Mouse (Mus musculus): ENCODE results near the gene Rab19. TPM values are rescaled to one million over a fixed set of nuclear protein-coding genes. Genes with fewer than 3 reads are reported as not detected.

Rab19 gene
- polyA plus RNA-seq (2016; fragmentation: Nextera tagmentation; extraction: Ambion mirVana) = 0.42 and 0.67 TPM in 2 replicates

DNA sequence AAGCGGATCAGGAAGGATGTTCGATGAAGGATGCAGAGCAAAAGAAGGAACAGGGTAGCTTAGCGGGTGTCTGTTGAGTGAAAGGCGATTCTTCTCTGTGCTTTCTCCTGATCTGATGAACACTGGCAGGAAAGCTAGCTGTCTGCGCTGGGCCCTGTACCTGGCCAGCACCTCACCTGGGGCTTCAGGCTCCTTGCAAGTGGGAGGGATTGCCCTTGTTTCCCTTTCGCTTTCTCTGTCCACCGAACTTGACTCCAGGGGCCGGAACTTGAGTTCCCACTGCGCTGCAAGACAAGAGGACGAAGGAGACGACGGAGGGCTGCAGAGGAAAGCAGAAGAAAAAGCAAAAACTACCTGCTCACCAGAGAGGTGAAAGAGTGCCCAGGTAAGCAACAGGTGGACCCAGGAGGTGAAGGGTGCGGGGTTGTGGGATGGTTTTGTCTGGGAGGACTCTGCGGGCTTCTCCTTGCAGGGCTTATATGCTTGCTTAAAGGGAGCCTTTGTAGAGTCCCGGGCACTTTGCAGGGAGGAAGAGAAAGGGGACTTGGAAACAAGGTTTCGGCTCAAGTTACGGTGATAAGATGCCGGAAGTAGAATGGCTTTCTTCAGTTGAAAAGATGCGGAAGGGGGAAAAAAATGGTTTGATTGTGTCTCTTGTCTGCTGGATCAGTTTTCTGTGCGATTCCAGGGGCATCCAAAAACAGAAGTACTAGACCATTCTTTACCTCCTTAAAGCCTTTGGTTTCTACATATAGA, at the start of gene Rab19:
Gene Rab19, plus strand, starts transcription at position 51 of the 756 bp plus-strand sequence.
- H3K4me2 ChIP-seq = peak within 1 kb of the TSS; percentile 88
- no peak within 1 kb of the TSS for H3K27ac ChIP-seq (ENCODE audit: poor library complexity, severe bottlenecking)
- peak within 1 kb of the TSS; percentile 60 for H3K4me3 ChIP-seq
- no peaks in the 10 kb centered on the region for H3K9me3 ChIP-seq (replicated peaks)
- H3K9ac ChIP-seq = peak within 1 kb of the TSS; percentile 61
- H3K36me3 ChIP-seq = no peaks in the 10 kb centered on the region
- ATAC-seq (ENCODE audit: insufficient number of reproducible peaks, low FRiP score) = no peak
- peaks cover 6% of the 10 kb centered on the region; the same call in 1 of the 2 replicates for H3K27me3 ChIP-seq (replicated peaks)
- H3K4me1 ChIP-seq (replicated peaks) = peaks cover 5% of the 10 kb centered on the region
- 5% methylated on average over 20 of the region's 20 CpGs for WGBS

DNA sequence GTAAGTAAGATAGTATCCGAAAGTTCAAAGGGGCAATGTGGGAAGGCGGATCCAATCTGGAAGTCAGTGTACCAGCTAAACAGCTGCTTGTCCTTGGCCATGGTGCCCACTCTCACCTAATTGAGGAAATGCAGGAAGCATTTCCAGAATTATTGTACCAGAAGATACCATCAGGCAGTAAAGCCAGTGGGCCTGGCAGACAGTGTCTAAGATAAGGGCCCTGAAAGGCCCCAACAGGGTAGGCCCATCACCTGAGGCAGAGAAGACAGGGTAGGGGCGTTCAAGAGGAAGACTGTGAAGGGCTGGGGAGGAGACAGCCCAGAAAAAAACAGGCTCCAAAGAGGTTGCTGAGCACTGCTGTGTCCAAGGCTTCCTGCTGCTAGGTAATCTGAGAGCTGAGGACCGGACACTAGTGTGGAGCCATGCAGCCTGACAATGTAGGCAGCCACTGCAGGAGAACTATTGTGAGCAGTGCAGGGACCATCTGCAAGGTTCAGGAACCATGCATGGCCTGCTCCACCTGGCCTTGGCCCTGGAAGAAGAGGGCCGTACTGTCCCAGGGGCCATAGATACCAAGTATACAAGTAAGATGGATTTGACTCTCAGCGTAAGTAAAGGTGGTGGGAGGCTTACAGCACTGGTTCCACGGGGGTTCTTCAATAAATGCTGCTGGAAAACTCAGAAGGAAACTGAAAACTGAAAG, 48.8 kb upstream of the Rab19 start:
- peaks cover 49% of the 10 kb centered on the region for H3K36me3 ChIP-seq
- no peaks in the 10 kb centered on the region for H3K27me3 ChIP-seq (replicated peaks)
- H3K9me3 ChIP-seq (replicated peaks) = no peaks in the 10 kb centered on the region
- no peaks in the 10 kb centered on the region for H3K4me1 ChIP-seq (replicated peaks)
- WGBS = 86% methylated on average over 7 of the region's 7 CpGs
- no peak for ATAC-seq (ENCODE audit: insufficient number of reproducible peaks, low FRiP score)
- no peak overlapping the region for H3K27ac ChIP-seq (ENCODE audit: poor library complexity, severe bottlenecking)
- no peak overlapping the region for H3K4me3 ChIP-seq
- no peak overlapping the region for H3K9ac ChIP-seq
- H3K4me2 ChIP-seq = no peak overlapping the region

DNA sequence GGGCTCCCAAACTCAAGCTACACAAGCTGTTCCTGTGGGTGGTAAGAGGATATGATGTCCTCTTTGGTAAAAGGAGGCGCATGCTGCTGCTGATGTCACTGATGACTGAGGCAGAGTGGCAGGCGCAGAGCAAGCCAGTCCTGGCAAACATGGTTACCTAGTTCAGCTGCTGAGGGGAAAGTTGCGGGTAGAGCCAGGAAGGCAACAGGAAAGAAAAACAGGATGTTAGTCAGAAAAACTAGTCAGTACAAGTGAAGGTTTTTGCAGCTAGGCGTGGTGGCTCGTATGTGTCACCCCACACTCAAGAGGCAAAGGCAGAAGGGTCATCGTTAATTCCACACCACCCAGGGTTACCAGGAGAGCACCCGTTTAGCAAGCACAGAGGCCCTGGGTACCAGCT, 46.8 kb upstream of the Rab19 start:
- H3K4me1 ChIP-seq (replicated peaks) = no peaks in the 10 kb centered on the region
- no peak overlapping the region for H3K9ac ChIP-seq
- peaks cover 61% of the 10 kb centered on the region for H3K36me3 ChIP-seq
- no peaks in the 10 kb centered on the region for H3K27me3 ChIP-seq (replicated peaks)
- no peak overlapping the region for H3K27ac ChIP-seq (ENCODE audit: poor library complexity, severe bottlenecking)
- no peak for ATAC-seq (ENCODE audit: insufficient number of reproducible peaks, low FRiP score)
- no peaks in the 10 kb centered on the region for H3K9me3 ChIP-seq (replicated peaks)
- no peak overlapping the region for H3K4me3 ChIP-seq
- H3K4me2 ChIP-seq = no peak overlapping the region
- WGBS = 74% methylated on average over 7 of the region's 7 CpGs

DNA sequence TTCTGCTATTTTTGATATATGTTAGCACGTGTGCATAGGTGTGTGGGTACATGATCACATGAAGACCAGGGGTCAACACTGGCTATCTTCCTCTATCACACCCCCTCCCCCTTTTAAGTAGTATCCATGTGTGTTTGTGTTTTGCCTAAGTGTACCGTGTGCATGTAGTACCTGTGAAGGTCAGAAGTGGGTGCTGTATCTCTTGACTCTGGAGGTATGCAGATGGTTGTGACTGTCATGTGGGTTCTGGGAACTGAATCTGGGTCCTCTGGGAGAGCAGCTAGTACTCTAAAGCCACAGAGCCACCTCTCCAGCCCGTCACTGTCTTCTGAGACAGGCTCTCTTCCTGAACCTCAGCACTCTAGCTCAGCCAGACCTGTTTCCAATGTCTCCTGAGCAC, 46.1 kb upstream of the Rab19 start:
- Histone ChIP-seq H3K9ac (no peak overlapping the region), H3K27ac (ENCODE audit: poor library complexity, severe bottlenecking) (no peak overlapping the region), H3K4me1 (replicated peaks) (no peaks in the 10 kb centered on the region), H3K27me3 (replicated peaks) (no peaks in the 10 kb centered on the region), H3K9me3 (replicated peaks) (no peaks in the 10 kb centered on the region), H3K36me3 (peaks cover 61% of the 10 kb centered on the region), H3K4me3 (no peak overlapping the region), H3K4me2 (no peak overlapping the region)
- WGBS = 93% methylated on average over 3 of the region's 3 CpGs
- ATAC-seq (ENCODE audit: insufficient number of reproducible peaks, low FRiP score) = no peak

DNA sequence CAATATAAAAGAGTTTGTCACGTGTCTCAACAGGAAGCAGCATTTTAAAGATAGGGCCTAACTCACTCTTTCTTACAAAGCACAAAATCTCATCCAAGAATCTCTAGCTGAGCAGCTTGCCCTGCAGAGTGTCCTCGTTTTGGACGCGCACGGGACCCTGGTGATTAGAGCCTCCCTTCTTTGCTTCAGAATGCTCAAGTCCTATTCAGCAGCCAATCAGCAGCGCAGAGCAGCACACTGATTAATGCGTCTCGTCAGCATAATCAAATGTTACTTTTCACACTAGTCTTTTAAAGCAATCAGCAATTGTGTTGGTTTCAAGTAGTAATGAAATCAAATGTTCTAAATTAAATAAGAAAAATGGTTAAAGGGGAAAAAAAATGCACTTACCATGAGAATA, 42.6 kb upstream of the Rab19 start:
- no peak for ATAC-seq (ENCODE audit: insufficient number of reproducible peaks, low FRiP score)
- WGBS = 86% methylated on average over 8 of the region's 8 CpGs
- H3K27me3 ChIP-seq (replicated peaks) = no peaks in the 10 kb centered on the region
- H3K27ac ChIP-seq (ENCODE audit: poor library complexity, severe bottlenecking) = no peak overlapping the region
- H3K9me3 ChIP-seq (replicated peaks) = no peaks in the 10 kb centered on the region
- H3K4me1 ChIP-seq (replicated peaks) = peaks cover 5% of the 10 kb centered on the region; the same call in 1 of the 2 replicates
- no peak overlapping the region for H3K4me3 ChIP-seq
- no peak overlapping the region for H3K9ac ChIP-seq
- H3K4me2 ChIP-seq = no peak overlapping the region
- H3K36me3 ChIP-seq = peaks cover 58% of the 10 kb centered on the region

DNA sequence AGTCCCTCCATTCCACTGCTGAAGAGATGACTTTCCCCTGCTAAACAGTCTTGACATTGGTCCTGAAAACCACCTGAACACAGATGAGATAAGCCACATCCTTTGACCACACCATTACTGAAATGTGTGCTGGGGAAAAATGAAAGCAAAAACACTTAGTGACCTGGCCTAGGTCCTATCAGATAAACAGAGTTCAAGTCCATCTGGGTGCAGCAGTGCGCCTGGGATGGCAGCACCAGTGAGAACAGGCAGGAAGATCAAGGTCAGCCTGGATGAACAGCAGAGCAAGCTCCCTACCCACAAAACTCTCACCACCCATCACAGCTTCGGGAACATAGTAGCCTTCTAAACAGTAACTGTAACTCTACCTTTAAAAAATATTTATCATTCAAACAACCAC, 39.2 kb upstream of the Rab19 start:
- H3K27me3 ChIP-seq (replicated peaks) = no peaks in the 10 kb centered on the region
- H3K4me1 ChIP-seq (replicated peaks) = peaks cover 5% of the 10 kb centered on the region; the same call in 1 of the 2 replicates
- 60% methylated on average over 2 of the region's 2 CpGs for WGBS
- no peak overlapping the region for H3K9ac ChIP-seq
- no peak overlapping the region for H3K27ac ChIP-seq (ENCODE audit: poor library complexity, severe bottlenecking)
- no peaks in the 10 kb centered on the region for H3K9me3 ChIP-seq (replicated peaks)
- no peak overlapping the region for H3K4me3 ChIP-seq
- peaks cover 59% of the 10 kb centered on the region for H3K36me3 ChIP-seq
- H3K4me2 ChIP-seq = no peak overlapping the region
- no peak for ATAC-seq (ENCODE audit: insufficient number of reproducible peaks, low FRiP score)

DNA sequence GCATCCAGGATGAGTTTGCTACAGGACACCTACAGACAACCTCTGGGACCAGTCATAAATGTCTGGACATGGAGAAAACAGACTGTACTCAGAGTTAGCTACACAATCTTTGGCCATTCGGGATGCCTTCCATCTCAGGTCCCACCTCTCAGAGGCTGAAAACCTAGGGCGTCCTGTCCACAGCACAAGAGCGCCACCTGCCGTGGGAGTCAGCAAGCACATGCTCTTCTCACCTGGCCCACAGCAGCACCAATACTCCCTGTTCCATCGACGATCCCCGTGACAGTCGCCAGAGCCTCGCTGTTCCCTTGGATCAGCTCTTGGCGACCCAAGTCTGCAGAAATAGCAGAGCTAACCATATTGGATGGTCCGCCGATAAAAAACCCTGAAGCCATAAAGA, 37.0 kb upstream of the Rab19 start:
- H3K27ac ChIP-seq (ENCODE audit: poor library complexity, severe bottlenecking) = no peak overlapping the region
- H3K4me3 ChIP-seq = no peak overlapping the region
- 22% methylated on average over 12 of the region's 12 CpGs for WGBS
- no peaks in the 10 kb centered on the region for H3K27me3 ChIP-seq (replicated peaks)
- ATAC-seq (ENCODE audit: insufficient number of reproducible peaks, low FRiP score) = 0 out of 2 replicates have a peak, but pooled peaks have one; percentile 22
- H3K9me3 ChIP-seq (replicated peaks) = no peaks in the 10 kb centered on the region
- peaks cover 56% of the 10 kb centered on the region for H3K36me3 ChIP-seq
- no peak overlapping the region for H3K4me2 ChIP-seq
- H3K9ac ChIP-seq = no peak overlapping the region
- H3K4me1 ChIP-seq (replicated peaks) = peaks cover 5% of the 10 kb centered on the region; the same call in 1 of the 2 replicates

DNA sequence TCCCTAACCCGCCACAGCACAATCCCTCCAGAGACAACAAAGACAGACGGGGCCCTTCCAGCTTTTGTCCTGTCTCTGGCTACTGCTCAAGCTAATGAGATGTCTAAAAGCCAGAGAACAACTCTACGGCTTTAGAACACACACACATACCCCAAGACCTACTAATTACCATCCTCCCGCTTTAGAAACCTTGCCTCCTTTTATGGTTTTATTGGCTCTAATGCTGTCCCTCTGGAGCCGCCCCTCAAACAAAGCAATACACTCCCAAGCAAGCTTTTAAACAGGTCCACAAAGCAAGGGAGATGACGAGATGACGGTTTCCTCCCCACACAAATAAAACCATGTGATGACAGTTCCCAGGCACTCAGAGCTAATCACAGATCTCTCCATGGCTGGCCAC, 35.5 kb upstream of the Rab19 start:
- no peak overlapping the region for H3K9ac ChIP-seq
- peaks cover 5% of the 10 kb centered on the region; the same call in 1 of the 2 replicates for H3K4me1 ChIP-seq (replicated peaks)
- H3K4me3 ChIP-seq = no peak overlapping the region
- no peak overlapping the region for H3K27ac ChIP-seq (ENCODE audit: poor library complexity, severe bottlenecking)
- 69% methylated on average over 7 of the region's 7 CpGs for WGBS
- peaks cover 70% of the 10 kb centered on the region for H3K36me3 ChIP-seq
- no peak for ATAC-seq (ENCODE audit: insufficient number of reproducible peaks, low FRiP score)
- no peaks in the 10 kb centered on the region for H3K27me3 ChIP-seq (replicated peaks)
- no peaks in the 10 kb centered on the region for H3K9me3 ChIP-seq (replicated peaks)
- no peak overlapping the region for H3K4me2 ChIP-seq

DNA sequence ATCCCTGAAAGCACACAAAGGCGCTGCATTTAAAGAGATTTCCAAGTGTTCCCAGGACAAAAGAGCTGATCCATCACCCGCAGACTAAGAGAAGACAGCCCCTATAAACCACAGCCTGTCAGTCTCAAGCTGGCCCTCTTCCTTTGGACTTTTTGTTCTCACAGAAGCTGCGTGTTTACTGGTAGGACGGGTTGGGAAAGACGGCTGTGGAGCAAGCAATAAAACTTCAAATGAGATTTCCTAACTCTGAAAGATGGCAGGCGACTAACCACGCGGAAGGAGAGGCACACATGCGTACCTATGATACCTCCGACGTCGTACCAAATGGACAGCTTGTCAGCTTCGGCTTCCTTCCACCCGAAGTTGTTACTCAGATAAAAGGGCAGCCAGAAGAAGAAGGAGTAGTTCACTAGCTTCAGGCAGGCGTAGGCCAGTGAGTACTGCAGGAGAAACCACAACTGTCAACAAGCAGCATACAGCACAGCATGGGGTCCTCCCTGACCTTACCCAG, 33.9 kb upstream of the Rab19 start:
- no peaks in the 10 kb centered on the region for H3K9me3 ChIP-seq (replicated peaks)
- 62% methylated on average over 15 of the region's 15 CpGs for WGBS
- H3K4me2 ChIP-seq = no peak overlapping the region
- peaks cover 81% of the 10 kb centered on the region for H3K36me3 ChIP-seq
- no peaks in the 10 kb centered on the region for H3K27me3 ChIP-seq (replicated peaks)
- H3K4me3 ChIP-seq = no peak overlapping the region
- peaks cover 2% of the 10 kb centered on the region; the same call in 1 of the 2 replicates for H3K4me1 ChIP-seq (replicated peaks)
- no peak overlapping the region for H3K9ac ChIP-seq
- no peak for ATAC-seq (ENCODE audit: insufficient number of reproducible peaks, low FRiP score)
- no peak overlapping the region for H3K27ac ChIP-seq (ENCODE audit: poor library complexity, severe bottlenecking)

DNA sequence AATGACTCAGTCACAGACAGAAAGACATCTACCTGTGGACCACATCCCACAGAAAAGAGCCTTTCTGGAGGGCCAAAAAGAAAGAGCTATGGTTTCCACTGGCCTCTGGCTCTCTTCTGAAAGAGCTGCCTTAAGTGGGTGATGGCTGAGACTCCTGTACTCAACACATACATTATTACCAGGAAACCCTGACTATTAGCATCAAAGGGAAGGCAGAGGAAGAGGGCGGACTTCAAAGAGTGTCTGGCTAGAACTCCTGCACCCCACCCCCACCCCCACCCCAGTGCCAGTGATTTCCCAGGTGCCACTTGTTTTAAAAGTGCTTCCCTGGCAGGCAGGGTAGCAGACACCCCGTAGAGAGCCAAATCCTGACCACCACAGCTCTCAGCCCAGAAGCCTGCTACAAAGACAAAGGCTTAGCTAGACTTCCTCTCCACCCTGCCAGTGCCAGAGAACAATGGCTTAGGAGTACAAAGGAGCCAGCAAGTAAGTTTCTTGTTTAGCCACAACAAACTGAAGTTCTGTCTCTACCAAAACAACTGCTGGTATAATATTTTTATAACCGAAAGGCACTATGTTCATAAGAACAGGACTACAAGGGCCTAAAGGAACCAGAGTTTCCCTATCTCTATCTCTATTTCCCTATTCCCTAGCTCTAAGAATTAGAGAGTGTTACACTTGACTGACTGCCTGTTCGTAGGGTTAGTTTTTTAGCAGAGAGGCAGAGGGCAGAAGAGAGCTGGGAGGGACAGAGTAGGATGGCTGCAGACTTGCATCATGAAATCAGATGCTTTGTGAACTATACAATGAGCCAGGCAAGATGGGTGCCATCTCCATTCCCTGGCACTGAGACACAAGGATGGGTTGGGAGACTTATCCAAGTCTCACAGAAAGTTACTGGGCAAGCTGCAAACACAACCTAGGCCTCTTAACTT, 32.8 kb upstream of the Rab19 start:
- Histone ChIP-seq H3K9ac (no peak overlapping the region), H3K4me2 (no peak overlapping the region), H3K4me1 (replicated peaks) (no peaks in the 10 kb centered on the region), H3K4me3 (no peak overlapping the region), H3K36me3 (peaks cover 76% of the 10 kb centered on the region), H3K27ac (ENCODE audit: poor library complexity, severe bottlenecking) (no peak overlapping the region), H3K9me3 (replicated peaks) (no peaks in the 10 kb centered on the region), H3K27me3 (replicated peaks) (no peaks in the 10 kb centered on the region)
- WGBS = 50% methylated on average over 4 of the region's 4 CpGs
- ATAC-seq (ENCODE audit: insufficient number of reproducible peaks, low FRiP score) = no peak

Data from heart, embryonic 12.5 days (tissue).